Mouse (Mus musculus): ENCODE results near the gene Acoxl.

The Acoxl gene

DNA sequence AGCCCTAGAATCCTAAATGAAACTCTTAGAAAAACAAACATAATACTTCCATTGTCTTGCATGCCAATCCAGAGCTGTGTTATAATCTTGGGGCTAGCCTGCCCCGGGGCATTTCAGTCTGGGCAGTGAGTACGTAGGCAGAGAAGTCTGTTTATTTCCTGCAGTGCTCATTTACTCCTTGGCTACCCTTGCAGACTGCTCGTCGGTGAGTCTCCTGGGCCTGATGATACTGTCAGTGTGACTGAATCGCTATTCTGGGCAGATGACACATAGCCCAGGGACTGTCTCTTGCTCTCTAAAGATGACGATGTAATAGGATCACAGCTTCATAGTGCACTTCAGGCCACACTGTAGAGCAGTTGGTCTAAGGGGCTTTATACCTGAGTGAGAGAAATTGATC lies 56.2 kb downstream of the Acoxl start:
- no peak for DNase-seq (ENCODE audit: low read depth, low spot score)

DNA sequence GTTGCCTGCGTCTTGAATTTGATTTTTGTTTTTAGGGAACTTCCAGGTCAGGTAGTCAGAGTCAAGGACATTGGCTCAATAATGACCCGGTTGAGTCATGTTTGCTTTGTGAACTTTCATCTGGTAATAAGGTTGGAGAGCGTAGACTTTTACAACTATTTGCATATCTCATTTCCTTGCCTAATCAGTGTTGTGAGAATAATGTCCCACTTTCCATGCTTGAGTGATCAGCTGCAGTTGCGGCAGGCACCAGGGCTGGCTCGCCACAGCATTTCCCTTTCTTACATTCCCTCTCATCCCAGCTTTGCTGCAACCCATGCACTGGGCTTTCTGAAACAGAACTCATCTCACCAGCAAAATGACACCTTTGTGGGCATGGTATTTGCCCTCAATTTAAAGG lies 59.0 kb downstream of the Acoxl start:
- DNase-seq (ENCODE audit: low read depth, low spot score) = no peak

- DNase-seq (ENCODE audit: low read depth, low spot score) = no peak
Observed at GRCm38 (mm10) chr2:127904918-127905317, 66.2 kb downstream of the Acoxl start.

GRCm38 (mm10) chr2:127906973-127907678 lies 68.5 kb downstream of the Acoxl start:
- no peak for DNase-seq (ENCODE audit: low read depth, low spot score)

- DNase-seq (ENCODE audit: low read depth, low spot score) = no peak
Observed at GRCm38 (mm10) chr2:127907679-127908042, 69.0 kb downstream of the Acoxl start.

- no peak for DNase-seq (ENCODE audit: low read depth, low spot score)
Observed at GRCm38 (mm10) chr2:127908881-127909280, 70.2 kb downstream of the Acoxl start.

DNA sequence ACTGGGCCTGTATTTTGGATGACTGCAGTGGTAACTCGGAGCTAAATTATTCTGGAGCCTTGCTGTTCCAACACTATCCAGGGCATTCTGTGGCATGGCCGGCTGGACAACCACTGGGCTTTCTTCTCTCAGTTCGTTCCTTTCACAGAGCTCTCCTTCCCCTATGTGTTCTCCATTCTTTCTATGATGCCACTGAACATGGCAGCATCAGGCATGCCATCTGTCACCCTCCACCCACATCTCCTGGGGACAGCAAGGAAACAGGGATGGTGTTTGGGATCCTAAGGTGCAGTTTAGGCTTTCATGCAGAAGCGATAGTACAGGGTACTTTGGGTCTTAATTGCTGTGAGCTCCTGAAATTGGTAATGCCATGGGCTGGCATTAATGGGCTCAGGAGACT lies 71.1 kb downstream of the Acoxl start:
- no peak for DNase-seq (ENCODE audit: low read depth, low spot score)

- no peak for DNase-seq (ENCODE audit: low read depth, low spot score)
Observed at GRCm38 (mm10) chr2:127911579-127911978, 72.9 kb downstream of the Acoxl start.

- DNase-seq (ENCODE audit: low read depth, low spot score) = no peak
Observed at GRCm38 (mm10) chr2:127914047-127914446, 75.4 kb downstream of the Acoxl start.

GRCm38 (mm10) chr2:127916804-127917410 lies 78.2 kb downstream of the Acoxl start:
- DNase-seq (ENCODE audit: low read depth, low spot score) = no peak

DNA sequence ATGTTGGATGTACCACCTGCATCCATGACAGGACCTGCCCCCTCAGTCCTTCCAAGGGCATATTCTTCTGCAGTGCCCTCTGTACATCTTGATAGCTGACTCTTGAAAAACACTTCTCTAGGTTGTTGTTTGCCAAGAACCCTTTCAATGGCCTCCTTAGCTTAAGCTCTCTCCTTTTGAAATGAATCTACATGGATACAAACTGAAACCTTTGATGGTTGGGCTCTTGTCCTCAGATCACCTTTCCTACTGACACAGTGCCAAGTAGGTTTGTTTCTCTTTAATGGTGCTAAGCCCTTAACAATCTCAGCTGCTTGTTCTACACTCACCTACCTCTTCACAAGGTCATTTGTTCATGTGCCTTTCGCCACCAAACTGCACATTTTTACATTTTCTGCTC lies 81.1 kb downstream of the Acoxl start:
- DNase-seq (ENCODE audit: low read depth, low spot score) = no peak

DNA sequence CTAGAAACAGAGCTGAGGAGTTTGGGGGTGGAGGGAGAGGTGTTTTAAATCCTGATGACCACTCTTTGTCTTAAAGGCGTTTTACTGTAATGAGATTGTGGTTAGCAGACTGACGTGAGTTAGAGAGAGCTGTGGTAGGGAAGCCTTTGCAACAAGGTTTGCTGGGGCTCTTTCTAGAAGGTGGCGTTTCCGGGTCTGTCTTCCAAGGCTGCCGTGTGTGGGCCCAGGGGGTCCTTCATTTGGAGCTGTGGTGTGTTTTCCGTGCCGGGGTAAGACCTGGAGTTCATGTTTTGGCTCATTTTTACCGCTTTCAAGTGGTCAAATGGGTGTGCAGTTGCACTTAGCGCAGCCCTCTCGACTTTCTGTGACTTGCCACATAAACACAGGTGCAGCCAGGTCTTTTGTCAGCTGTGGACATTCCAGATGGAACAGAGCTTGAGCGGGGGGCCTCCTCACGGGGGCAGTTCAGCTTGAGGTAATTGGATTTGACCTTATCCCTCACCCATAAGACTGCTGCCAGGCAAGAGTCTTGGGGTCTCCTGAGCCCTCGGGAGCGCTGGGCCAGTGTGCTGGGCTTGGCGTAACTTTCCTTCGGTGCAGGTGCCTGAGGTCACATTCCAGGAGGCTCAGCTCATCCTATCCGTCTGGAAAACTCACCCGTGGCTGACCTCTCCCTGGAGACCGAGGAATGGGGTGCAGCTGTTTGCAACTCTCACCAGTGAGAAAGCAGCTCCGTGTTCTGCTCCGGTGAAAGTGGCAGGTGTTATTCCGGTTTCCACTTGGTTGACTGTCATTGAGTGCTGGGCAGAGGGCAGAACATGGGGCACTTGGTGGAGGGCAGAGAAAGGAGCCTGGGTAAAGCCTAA lies 83.6 kb downstream of the Acoxl start:
- no peak for DNase-seq (ENCODE audit: low read depth, low spot score)

DNA sequence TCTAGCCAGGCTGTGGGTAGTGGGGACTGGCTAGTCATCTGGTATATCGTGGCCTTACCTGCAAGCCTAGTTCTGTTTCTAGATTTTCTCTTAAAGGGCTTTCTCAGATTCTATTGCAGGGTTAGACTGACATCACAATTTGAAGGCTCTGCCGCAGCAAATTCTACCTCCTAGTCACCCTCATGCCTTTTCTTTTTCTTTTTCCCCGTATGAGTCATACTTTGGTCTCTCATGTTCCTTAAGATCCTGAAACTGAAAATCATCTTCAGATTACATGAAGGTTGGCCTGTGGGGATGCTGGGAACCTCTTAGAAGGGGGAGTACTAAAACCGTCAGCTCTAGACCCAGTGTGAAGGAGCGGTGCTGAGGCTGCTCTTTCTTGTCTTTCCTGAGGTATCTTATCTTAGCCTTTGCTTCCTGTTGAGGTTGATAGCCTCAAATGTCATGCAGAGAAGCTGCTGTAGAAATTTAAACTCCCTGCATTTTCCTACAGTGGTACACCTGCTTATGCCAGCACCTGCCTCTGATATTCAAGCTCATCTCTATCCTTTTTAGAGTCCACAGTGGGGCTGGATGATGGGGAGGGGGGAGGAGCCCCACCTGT lies 84.5 kb downstream of the Acoxl start:
- no peak for DNase-seq (ENCODE audit: low read depth, low spot score)

DNA sequence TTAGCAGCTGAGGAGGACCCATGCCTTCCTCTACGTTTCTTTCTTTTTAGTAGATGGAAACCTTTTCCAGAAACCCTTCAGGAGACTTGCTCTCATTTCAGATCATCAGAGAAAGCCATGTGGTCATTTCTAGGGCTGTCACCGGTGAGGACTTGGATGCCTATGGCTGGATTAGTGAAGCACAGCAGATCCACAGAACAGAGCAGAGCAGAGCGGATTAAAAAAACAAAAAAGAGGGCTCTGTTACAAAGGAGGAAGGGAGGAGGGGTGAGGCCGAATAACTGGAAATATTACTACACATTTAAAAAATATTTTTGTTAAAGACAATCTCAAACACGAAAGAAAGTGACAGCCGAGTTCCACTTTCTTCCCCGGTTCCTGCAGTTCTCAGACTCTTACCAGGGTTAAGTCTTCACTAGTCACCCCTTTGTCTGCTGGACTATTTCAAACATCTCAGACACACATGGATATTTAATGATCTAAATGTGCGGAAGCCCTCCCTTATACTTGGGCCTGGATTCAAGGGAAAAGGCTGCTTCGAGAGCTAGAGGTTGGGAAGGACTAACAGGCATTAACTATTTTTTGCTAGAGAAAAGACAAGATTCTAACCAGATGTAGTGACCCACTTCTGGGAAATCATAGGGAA lies 88.1 kb downstream of the Acoxl start:
- no peak for DNase-seq (ENCODE audit: low read depth, low spot score)

GRCm38 (mm10) chr2:127927452-127928273 lies 89.0 kb downstream of the Acoxl start:
- DNase-seq (ENCODE audit: low read depth, low spot score) = no peak

GRCm38 (mm10) chr2:127928279-127928678 lies 89.6 kb downstream of the Acoxl start:
- no peak for DNase-seq (ENCODE audit: low read depth, low spot score)

- no peak for DNase-seq (ENCODE audit: low read depth, low spot score)
Observed at GRCm38 (mm10) chr2:127928871-127929270, 90.2 kb downstream of the Acoxl start.

- no peak for DNase-seq (ENCODE audit: low read depth, low spot score)
Observed at GRCm38 (mm10) chr2:127929939-127930715, 91.5 kb downstream of the Acoxl start.

- DNase-seq (ENCODE audit: low read depth, low spot score) = no peak
Observed at GRCm38 (mm10) chr2:127931576-127931975, 92.9 kb downstream of the Acoxl start.

DNA sequence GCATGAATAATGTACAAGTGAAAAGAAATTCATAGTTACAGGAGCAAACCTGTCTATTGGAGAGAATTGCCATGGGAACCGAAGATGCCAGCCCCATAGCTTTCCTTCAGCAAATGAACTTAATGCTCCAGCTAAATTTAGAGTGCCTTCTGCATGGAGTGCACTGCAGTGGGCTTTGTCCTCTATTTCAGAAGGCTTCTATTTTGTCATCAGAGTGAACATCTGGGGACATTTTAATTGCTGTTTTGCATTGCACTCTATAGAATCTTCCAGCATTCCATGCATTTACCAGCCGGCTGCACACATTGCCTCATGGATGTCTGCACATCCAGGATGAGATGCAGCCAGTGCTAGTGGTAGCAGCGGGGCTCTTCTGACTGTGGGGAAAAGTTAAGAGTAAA lies 94.9 kb downstream of the Acoxl start:
- DNase-seq (ENCODE audit: low read depth, low spot score) = no peak
